Comparison of ENCODE assay signal across 28 mouse cellular contexts in genomic region chr5:127074327-127074726, GRCm38 (mm10).
DNase-seq lines count a peak whose midpoint lies in the region; ATAC-seq lines count a peak whose summit lies in the region.
"Had no signal": no experiment of that assay in that cellular context is flagged by ENCODE, and none has a peak within 500 bp of the region (broad histone marks: within the 10 kb centered on the region; RNA-seq: fewer than 3 reads in every experiment).

No protein-coding gene starts in this region.

- no peaks in the 10 kb centered on the region for H3K36me3 ChIP-seq in intestine, embryonic 15.5 days
- H3K36me3 ChIP-seq: embryonic facial prominence, embryonic 12.5 days; hindbrain, embryonic 15.5 days; limb, embryonic 15.5 days; liver, embryonic 15.5 days; midbrain, embryonic 12.5 days; neural tube, embryonic 13.5 days had no signal

- ATAC-seq in intestine, embryonic 15.5 days: peak; percentile 59
- ATAC-seq: activated CD4-positive, CD25-positive, alpha-beta regulatory T cell, adult 4 months; Patski had no signal

- no peaks in the 10 kb centered on the region for H3K9me3 ChIP-seq in intestine, embryonic 15.5 days
- H3K9me3 ChIP-seq: embryonic facial prominence, embryonic 12.5 days; hindbrain, embryonic 15.5 days; limb, embryonic 15.5 days; liver, embryonic 15.5 days; midbrain, embryonic 12.5 days had no signal

- H3K27me3 ChIP-seq in intestine, embryonic 15.5 days (replicated peaks): no peaks in the 10 kb centered on the region
- H3K27me3 ChIP-seq: embryonic facial prominence, embryonic 12.5 days; hindbrain, embryonic 15.5 days; limb, embryonic 15.5 days; liver, embryonic 15.5 days; midbrain, embryonic 12.5 days; neural tube, embryonic 13.5 days; Patski had no signal

- peak; percentile 20 for DNase-seq in adrenal gland, adult 2 months
- DNase-seq in adrenal gland, postnatal 4 days (ENCODE audit: low spot score in 2 of 2): no peak
- peak; percentile 8 for DNase-seq in ES-CJ7 (ENCODE audit: low read depth, low spot score)
- DNase-seq in adrenal gland, postnatal 14 days: peak; percentile 13
- no peak for DNase-seq in lung, postnatal 36 days
- no peak for DNase-seq in lung, postnatal 14 days
- no peak for DNase-seq in lung, postnatal 10 days
- DNase-seq: cerebellum, adult 11 months; cerebellum, postnatal 10 days; gastrocnemius, adult 2 months; heart, postnatal 4 days; kidney, adult 18-20 months; layer of hippocampus, adult 9-11 months; left cerebral cortex, postnatal 4 days; right cerebral cortex, postnatal 4 days; thymus, adult 18-20 months; thymus, postnatal 36 days had no signal

- H3K4me2 ChIP-seq in intestine, embryonic 15.5 days (replicated peaks): no peak overlapping the region
- H3K4me2 ChIP-seq: embryonic facial prominence, embryonic 12.5 days; hindbrain, embryonic 15.5 days; limb, embryonic 15.5 days; liver, embryonic 15.5 days; midbrain, embryonic 12.5 days; neural tube, embryonic 13.5 days had no signal

- 33% methylated on average over 4 of the region's 4 CpGs for WGBS in intestine, embryonic 15.5 days

- H3K9ac ChIP-seq in intestine, embryonic 15.5 days: no peak overlapping the region
- H3K9ac ChIP-seq: embryonic facial prominence, embryonic 12.5 days; hindbrain, embryonic 15.5 days; limb, embryonic 15.5 days; liver, embryonic 15.5 days; midbrain, embryonic 12.5 days; neural tube, embryonic 13.5 days had no signal

- no peak overlapping the region for H3K4me3 ChIP-seq in intestine, embryonic 15.5 days (replicated peaks)
- H3K4me3 ChIP-seq: embryonic facial prominence, embryonic 12.5 days; gastrocnemius, adult 2 months; hindbrain, embryonic 15.5 days; limb, embryonic 15.5 days; liver, embryonic 15.5 days; midbrain, embryonic 12.5 days; myocyte; neural tube, embryonic 13.5 days had no signal

- H3K4me1 ChIP-seq in intestine, embryonic 15.5 days (replicated peaks): no peaks in the 10 kb centered on the region
- H3K4me1 ChIP-seq: embryonic facial prominence, embryonic 12.5 days; hindbrain, embryonic 15.5 days; limb, embryonic 15.5 days; liver, embryonic 15.5 days; midbrain, embryonic 12.5 days; neural tube, embryonic 13.5 days had no signal

- no peak overlapping the region for H3K27ac ChIP-seq in intestine, embryonic 15.5 days
- H3K27ac ChIP-seq: embryonic facial prominence, embryonic 12.5 days; gastrocnemius, adult 2 months; hindbrain, embryonic 15.5 days; kidney, postnatal 0 days; limb, embryonic 15.5 days; liver, embryonic 15.5 days; midbrain, embryonic 12.5 days; neural tube, embryonic 13.5 days had no signal

Comparison
In these comparisons a context has a peak if more than half of its experiments do, and no peak if none do; other contexts are left out.
1. DNase-seq: peak in adrenal gland, adult 2 months (single experiment), ES-CJ7 (single experiment) and adrenal gland, postnatal 14 days (single experiment); none in adrenal gland, postnatal 4 days (0 of 2), lung, postnatal 36 days (single experiment), lung, postnatal 14 days (single experiment) and lung, postnatal 10 days (single experiment).